Mouse (Mus musculus): Measurements from ENCODE around the gene Nat8f6.
"Not testable (repeated sequence)": the region's sequence is repeated elsewhere in the genome, so short reads cannot be mapped to it uniquely, and the experiment has no call there.

The Nat8f6 gene

GRCm38 (mm10) chr6:85820837-85821236 is at the start of gene Nat8f6, which contains the start of gene Nat8f5:
TSS of gene Nat8f6 (minus strand) at chr6:85820954.
TSS of gene Nat8f5 (minus strand) at chr6:85820972.
- no peak for DNase-seq (ENCODE audit: low read depth, low spot score)

GRCm38 (mm10) chr6:85869006-85869405 is 48.3 kb upstream of the Nat8f6 start, which contains the start of gene Nat8f2:
TSS of gene Nat8f2 (minus strand) at chr6:85869158.
- not testable (repeated sequence) for DNase-seq (ENCODE audit: low read depth, low spot score)

- DNase-seq (ENCODE audit: low read depth, low spot score) = no peak
Observed at GRCm38 (mm10) chr6:85867726-85868690, 47.3 kb upstream of the Nat8f6 start.

- DNase-seq (ENCODE audit: low read depth, low spot score) = not testable (repeated sequence)
Observed at GRCm38 (mm10) chr6:85866995-85867394, 46.2 kb upstream of the Nat8f6 start.

- DNase-seq (ENCODE audit: low read depth, low spot score) = not testable (repeated sequence)
Observed at GRCm38 (mm10) chr6:85866166-85866565, 45.4 kb upstream of the Nat8f6 start.

- DNase-seq (ENCODE audit: low read depth, low spot score) = not testable (repeated sequence)
Observed at GRCm38 (mm10) chr6:85864900-85865639, 44.3 kb upstream of the Nat8f6 start.

- no peak for DNase-seq (ENCODE audit: low read depth, low spot score)
Observed at GRCm38 (mm10) chr6:85863840-85864239, 43.1 kb upstream of the Nat8f6 start.

GRCm38 (mm10) chr6:85863136-85863535 is 42.4 kb upstream of the Nat8f6 start:
- DNase-seq (ENCODE audit: low read depth, low spot score) = no peak

GRCm38 (mm10) chr6:85862565-85862964 is 41.8 kb upstream of the Nat8f6 start:
- no peak for DNase-seq (ENCODE audit: low read depth, low spot score)

GRCm38 (mm10) chr6:85861247-85861646 is 40.5 kb upstream of the Nat8f6 start:
- DNase-seq (ENCODE audit: low read depth, low spot score) = peak; percentile 69

- peak; percentile 94 for DNase-seq (ENCODE audit: low read depth, low spot score)
Observed at GRCm38 (mm10) chr6:85856194-85856678, 35.5 kb upstream of the Nat8f6 start.

- no peak for DNase-seq (ENCODE audit: low read depth, low spot score)
Observed at GRCm38 (mm10) chr6:85853481-85853880, 32.7 kb upstream of the Nat8f6 start.

GRCm38 (mm10) chr6:85851062-85851773 is 30.5 kb upstream of the Nat8f6 start:
- DNase-seq (ENCODE audit: low read depth, low spot score) = no peak

- DNase-seq (ENCODE audit: low read depth, low spot score) = peak; percentile 17
Observed at GRCm38 (mm10) chr6:85849240-85849639, 28.5 kb upstream of the Nat8f6 start.

- no peak for DNase-seq (ENCODE audit: low read depth, low spot score)
Observed at GRCm38 (mm10) chr6:85848140-85848539, 27.4 kb upstream of the Nat8f6 start.

GRCm38 (mm10) chr6:85846921-85847320 is 26.2 kb upstream of the Nat8f6 start:
- DNase-seq (ENCODE audit: low read depth, low spot score) = peak; percentile 66

- not testable (repeated sequence) for DNase-seq (ENCODE audit: low read depth, low spot score)
Observed at GRCm38 (mm10) chr6:85843677-85844458, 23.1 kb upstream of the Nat8f6 start.

- DNase-seq (ENCODE audit: low read depth, low spot score) = peak; percentile 83
Observed at GRCm38 (mm10) chr6:85839982-85840381, 19.2 kb upstream of the Nat8f6 start.

GRCm38 (mm10) chr6:85838674-85839073 is 17.9 kb upstream of the Nat8f6 start:
- DNase-seq (ENCODE audit: low read depth, low spot score) = no peak

- peak; percentile 41 for DNase-seq (ENCODE audit: low read depth, low spot score)
Observed at GRCm38 (mm10) chr6:85837307-85837706, 16.6 kb upstream of the Nat8f6 start.

- peak; percentile 31 for DNase-seq (ENCODE audit: low read depth, low spot score)
Observed at GRCm38 (mm10) chr6:85836827-85837226, 16.1 kb upstream of the Nat8f6 start.

Measured in brain, adult 2 months (tissue).